Mouse (Mus musculus) spleen, postnatal 10 days (tissue): ENCODE data around the gene Abat.

Source experiments
- DNase-seq, 2 experiments: peaks; one replicate each; pipeline ENCODE4 v3.0.0; 2021 to 2022; ENCODE audit warnings: low spot score in 2 of 2

The Abat gene

DNA sequence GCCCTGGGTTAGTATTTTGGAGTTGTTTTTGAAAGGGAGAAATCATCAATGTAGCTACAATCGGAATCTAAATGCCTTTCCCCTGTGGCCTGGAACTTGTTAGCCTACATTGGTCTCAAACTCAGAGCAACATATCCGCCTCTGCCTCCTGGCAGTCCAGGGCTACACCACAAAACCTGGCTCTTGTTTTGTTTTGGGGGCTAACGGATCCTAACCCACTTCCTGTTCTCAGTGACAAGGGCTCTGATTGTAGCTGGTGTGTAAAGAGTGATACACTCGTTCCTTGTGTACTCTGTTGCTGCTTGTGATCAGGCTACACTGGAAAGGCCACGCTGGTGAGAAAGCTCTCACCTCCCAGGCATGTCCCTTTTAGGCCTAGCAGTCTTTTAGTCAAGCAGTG, 118.2 kb downstream of the Abat start:
- no peak for DNase-seq

DNA sequence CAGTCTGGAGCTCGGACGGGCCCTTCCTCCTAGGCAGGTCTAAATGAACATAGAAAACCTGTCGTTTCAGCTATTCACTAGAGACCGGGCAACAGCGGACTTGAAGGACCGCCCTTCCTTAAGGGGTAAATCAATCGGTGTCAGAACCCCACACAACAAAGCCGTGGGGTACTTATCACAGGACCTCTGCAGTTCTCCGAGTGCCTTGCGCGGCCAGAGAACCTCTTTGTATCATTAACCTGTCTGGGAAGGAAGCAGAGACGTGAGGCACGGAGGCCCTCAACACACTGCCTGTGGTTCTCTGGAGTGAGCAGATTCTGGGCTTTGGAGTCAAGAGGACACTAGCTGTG, 123.6 kb downstream of the Abat start:
- no peak for DNase-seq

- DNase-seq, result peak; percentile 86 to 91
Measured at GRCm38 (mm10) chr16:8637217-8638051, 124.2 kb downstream of the Abat start, which contains the start of the genes Pmm2 and Tmem186. TSS of gene Pmm2 (plus strand) at chr16:8637674. TSS of gene Tmem186 (minus strand) at chr16:8637712.

DNA sequence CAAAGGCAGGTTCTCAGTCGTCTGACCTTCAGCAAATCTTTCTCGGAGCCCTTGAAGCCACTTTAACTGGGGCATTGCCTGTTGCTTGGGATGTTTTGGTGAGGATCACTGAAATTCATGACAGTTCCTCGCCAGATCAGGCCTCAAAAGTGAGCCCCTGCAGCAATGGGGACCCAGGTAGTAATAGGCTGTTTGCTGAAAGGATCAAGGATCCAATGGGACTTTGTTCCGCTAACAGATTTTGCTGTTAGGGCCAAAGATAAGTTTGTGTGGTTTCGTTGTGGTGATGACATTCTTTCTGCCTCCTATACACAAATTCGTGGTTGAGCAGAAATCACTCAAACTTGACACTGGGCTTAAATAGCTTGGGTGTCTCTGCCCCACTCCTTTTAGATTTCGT, 124.9 kb downstream of the Abat start:
- no peak for DNase-seq

DNA sequence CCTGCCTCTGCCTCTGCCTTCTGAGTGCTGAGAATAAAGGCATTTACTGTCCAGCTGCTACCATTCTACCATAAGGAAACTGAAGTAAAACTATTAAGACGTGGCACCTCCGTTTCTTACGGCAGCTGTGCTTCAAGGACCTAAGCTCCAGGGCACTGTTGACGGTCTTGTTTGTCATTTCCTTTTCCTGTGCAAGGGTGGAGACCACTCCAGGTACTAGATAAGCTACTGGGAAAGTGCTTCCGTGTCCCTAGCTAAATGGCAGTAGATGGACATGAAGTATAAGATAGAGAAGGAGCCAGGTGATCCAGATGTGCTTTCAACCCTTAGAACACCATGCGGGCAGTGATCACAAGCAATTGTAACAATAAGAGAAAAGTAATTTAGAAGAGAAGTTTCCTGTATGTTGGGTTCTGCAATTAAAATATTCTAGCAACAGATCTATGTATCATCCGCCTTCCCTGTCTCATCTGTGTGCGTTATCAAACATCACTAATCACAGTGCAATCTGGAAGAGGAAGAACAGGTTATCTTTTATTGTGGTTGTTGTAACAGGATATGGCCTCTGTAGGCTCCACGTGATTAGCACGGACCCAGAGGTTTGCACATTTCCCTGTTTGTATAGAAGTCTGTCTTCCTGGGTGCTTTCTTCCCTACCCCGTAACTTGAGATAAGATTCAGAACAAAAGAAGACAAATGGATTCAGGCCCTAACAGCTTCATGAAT, 126.4 kb downstream of the Abat start:
- DNase-seq, result no peak

DNA sequence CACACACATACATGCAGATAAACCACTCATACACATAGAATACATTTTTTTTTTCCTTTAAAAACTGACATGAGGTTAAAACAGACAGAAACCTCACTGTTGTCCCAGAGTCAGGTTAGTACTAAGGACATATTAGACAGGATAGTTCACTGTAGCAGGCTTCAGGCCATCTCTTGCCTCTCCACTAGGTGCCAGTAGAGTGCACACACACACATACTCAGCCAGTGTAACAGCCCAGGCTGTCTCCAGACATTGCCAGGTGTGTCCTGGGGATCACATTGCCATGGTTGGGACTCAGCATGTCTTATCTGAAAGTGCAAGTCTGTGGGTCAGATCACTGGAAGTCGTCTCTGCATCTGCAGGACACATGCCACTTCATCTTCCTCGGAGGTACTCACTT, 130.6 kb downstream of the Abat start:
- DNase-seq, result peak in 1 of 2 experiments; percentile 68

GRCm38 (mm10) chr16:8645546-8645945, 132.3 kb downstream of the Abat start:
- DNase-seq, result no peak

DNA sequence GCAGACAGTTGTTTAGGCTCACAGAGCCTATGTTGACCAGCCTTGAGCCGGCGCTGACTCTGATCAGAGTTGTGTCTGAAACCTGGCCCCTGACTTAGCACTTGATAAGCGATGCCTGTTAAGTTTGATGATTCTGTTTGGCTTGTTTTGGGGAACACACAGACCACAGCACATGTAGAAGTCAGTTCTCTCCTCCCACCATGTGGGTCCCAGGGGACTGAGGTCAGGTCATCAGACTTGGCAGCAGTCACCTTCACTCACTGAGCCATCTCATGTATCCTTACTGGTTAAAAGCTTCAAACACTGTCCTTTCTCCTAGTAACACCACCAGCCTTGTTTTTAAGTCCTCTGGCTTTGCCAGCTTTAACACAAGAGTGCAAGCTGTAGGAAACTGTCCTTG, 136.8 kb downstream of the Abat start:
- DNase-seq, result no peak

- DNase-seq, result no peak
Measured at GRCm38 (mm10) chr16:8655108-8655507, 141.9 kb downstream of the Abat start.

DNA sequence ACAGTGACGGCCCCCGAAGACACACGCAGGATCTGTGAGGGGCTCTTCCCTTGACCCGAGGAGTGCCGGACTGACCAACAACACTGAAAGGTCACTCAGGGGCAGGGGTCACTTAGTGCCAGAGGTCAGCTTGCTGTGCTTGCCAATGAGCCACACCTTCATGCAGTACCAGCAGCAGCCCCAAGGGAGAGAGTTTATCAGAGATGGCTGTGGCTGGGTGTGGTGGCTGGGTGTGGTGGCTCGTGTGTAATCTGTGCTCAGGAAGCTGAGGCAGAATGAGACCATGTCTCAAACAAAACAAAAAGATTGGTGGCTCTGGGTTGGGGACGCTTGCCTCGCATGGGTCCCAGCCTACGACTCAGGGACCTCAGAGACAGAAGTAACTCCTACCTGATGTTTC, 142.4 kb downstream of the Abat start:
- peak in 1 of 2 experiments; percentile 53 for DNase-seq

DNA sequence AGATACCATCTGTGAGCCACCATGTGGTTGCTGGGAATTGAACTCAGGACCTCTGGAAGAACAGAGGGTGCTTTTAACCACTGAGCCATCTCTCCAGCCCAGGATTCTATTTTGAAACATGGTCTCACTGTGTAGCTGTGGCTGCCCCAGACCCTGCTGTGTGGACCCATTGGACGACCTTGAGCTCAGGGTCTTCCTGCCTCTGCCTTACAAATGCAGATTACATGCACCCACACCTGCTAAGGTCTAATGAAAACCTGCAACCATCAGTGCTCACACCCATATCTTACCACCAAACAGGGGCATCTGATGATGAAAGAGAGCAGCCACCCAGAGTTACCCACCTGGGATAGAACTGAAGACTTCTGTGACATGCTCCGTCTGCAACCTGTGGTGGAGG, 143.0 kb downstream of the Abat start:
- DNase-seq, result no peak

DNA sequence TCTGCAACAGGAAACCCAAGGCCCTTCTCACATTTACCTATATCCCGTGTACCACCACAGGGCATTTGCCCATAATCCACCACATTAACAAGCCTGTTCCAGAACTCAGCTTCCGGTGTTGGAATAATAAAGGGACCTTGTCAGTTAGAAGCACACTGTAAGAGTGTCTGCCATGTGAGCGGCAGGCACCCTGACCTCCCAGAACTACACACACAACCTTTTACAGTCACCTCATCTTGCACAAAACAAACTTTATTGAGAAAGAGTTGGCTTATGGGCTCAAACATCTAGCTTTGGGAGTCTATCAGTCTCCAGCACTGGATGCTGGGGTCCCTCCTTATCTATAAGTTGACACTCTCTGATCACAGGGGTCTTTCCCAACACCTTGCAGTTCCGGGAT, 145.1 kb downstream of the Abat start:
- DNase-seq, result no peak

DNA sequence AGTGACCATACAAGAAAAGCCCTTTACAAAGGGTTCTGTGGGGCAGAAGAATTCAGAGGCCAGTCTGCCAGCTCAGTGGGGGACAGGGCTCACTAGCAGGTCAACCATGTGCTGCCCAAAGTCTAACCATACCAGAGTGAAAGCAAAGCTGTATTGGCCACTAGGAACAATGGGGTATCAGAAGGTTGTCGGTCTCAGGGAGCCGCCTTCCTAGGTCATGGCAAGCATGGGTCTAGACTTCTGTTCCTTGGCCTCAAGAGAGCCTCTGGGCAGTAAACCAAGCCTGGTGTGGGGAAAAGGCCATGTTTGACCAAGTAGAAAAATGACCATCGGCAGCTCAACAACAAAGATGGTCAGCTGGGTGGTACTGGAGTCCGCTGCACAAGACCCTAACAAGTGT, 145.5 kb downstream of the Abat start:
- no peak for DNase-seq

DNA sequence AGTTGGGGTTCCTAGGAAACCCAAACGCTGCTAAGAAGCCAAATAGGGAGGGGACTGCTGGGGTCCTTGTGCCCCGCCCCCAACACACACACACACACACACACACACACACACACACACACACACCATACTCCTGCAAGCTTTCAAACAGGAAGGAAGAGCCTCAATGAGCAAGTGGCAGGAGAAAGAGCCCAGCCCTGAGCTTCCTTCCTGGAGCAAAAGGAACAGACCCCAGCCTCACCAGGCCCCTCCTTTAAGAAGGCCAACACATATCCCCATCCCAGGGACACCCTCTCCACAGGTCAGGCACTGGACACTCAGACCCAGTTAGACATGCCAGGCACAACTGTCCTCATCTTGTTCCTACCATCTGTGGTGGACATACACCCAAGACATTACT, 149.8 kb downstream of the Abat start:
- DNase-seq, result no peak

DNA sequence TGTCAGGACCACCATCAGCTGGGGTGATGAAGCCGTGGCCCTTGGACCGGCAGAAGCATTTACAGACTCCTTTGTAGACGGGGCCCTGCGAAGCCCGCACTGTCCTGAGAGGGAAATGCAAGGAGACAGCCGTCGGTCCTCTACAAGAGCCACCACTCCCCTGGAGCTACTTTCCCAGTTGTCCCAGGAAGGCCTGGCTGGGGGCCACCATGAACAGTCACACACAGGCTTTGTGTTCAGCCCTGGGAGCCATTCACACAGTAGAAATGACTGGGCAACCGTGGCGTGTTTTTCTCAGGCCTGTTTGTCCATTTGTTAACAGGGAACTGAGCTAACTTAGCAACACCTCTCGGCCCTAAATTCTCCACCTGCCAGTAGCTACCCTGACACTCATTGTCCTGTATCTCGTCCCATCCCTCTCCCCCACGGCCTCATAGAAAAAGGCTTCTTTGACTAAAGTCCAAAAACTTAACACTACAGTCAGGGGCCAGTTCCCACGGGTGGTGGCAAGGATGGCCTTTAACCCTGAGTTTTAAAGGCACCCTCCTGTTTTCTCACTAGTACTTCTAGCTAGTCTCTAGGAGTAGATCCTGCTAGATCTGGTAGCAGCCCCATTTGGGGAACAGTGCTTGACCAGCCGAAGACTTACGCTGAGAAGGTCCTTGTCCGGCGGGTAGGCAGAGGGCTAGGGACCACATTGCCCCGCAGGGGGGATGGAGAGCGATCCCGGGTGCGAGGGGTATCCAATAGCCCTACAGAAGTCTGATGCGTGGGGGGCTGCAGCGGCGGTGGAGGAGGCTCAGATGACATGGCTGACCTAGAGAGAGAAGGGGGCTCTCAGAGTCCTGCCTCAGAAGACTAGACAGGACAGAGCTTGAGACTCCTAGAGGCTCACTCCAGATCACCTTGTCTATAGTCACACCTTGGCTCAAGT, 150.6 kb downstream of the Abat start:
- DNase-seq, result no peak

- DNase-seq, result no peak
Measured at GRCm38 (mm10) chr16:8665367-8665766, 152.1 kb downstream of the Abat start.

- DNase-seq, result no peak
Measured at GRCm38 (mm10) chr16:8666452-8666851, 153.2 kb downstream of the Abat start.

GRCm38 (mm10) chr16:8667261-8667660, 154.0 kb downstream of the Abat start:
- no peak for DNase-seq

- DNase-seq, result no peak
Measured at GRCm38 (mm10) chr16:8667814-8668213, 154.6 kb downstream of the Abat start.

- DNase-seq, result no peak
Measured at GRCm38 (mm10) chr16:8668386-8668785, 155.2 kb downstream of the Abat start.

DNA sequence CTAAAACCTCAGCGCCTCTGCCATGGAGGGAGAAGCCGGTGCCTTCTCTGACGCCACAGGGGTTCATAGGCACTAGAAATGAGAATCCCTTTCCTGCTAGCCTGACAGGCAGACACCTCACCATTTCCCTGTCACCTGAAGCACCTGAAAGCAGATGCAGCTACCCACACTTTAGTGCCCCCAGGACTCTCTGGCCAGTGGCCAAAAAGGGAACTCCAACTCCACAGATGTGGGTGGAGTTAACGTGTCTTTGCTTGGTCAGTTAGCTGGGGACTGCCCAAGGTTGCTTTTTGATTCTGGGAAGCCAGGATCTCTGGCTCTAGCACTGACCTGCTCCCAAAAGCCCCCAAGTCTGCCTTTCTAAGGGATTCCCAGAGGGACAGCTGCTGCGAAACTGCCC, 156.2 kb downstream of the Abat start:
- no peak for DNase-seq
